Mouse (Mus musculus): Measurements from ENCODE around the gene Cend1.

Gene Cend1

DNA sequence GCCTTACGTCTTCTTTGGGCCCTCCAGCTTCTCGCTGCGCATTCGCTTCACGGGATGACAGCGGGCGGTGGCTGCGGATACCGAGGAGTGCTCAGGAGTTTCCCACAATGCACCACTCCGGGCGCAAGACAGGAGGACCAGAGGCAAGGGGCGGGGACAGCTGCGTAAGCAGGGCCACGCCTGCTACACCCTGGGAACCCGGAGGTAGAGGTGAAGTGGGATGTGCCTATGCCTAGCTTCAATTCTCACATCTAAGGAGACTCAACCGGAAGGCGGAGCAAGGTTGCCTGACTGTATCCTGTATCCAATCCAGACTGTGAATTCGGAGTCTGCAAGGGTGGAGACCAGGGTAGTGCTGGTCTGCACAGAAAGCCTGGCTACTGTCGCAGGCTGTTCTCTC lies at the start of gene Cend1:
TSS of gene Cend1 (minus strand) at position 182 of the 400 bp plus-strand sequence.
- peak; percentile 82 to 87 for DNase-seq (ENCODE audit: low spot score in 2 of 2)

DNA sequence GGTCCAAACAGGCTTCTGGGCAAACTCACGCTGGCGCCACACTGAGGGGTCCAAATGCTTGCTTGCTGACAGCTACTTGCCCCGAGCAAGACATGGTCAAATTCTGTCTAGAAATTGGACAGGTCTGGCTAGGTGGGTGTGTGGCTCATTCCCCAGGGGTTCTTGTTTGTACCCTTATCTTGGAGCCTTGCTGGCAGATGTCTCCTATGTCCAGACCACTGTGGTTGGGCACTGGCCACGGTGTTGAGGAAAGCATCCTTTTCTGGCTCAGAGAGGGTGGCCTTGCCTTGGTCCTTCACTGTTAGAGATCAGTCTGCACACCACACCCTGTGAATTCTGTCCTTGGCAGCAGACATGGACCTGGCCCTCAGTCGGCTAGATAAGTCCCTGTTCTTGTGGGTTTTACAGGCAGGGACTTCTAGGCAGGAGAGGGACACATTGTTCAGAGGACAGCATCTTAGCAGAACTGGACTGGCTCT lies 49.0 kb upstream of the Cend1 start:
- no peak for DNase-seq (ENCODE audit: low spot score in 2 of 2)

DNA sequence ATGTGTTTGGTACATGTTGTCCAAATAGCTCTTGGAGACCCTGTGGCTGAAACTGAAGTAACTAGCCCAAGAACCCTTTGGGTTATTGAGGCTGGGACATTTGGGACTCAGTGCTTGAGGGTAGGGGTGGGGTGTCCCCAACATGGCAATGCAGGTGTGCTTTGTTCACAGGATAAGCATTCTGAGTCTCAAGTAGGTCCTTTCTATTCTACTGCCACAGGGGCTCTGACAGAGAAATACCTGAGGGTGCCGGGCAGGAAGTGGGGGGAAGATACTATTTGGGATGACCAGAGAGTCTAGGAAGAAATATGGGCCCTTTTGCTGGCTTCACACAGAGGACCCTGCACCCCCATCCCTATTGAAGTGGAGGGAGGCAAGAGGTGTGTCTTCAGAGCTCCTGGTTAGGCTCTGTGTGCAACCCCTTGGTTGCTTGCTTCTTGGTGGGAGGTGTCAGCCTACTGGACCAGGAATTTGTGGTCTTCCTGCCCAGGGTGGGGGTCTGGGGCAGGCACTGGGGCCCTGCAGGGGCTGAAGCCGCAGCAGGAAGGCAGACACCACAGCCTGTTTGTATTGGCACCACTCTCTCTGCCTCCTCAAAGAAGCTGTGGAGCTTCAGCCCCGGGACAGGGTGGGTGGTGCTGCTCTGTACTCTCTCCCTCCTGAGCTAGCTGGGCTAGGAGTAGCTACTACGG lies 48.4 kb upstream of the Cend1 start:
- DNase-seq (ENCODE audit: low spot score in 2 of 2) = no peak

DNA sequence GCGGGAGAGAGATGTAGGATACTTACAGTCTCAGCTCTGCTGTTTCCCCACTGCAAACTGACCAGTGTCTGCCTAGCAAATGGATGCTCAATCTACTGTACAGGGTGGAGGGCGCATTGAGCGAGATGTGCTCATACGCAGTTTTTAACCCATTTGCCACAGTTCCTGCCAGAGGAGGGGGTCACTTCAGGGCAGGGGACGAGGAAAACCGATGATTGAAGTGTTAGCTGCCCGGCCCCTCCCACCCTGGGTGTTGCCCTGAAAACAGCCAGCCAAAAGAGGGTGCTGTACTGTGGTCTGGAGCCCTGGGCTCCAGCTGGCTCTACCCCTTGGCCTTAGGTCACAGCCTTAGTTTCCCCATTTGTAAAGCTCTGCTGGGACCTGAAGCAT lies 47.7 kb upstream of the Cend1 start:
- DNase-seq (ENCODE audit: low spot score in 2 of 2) = no peak

DNA sequence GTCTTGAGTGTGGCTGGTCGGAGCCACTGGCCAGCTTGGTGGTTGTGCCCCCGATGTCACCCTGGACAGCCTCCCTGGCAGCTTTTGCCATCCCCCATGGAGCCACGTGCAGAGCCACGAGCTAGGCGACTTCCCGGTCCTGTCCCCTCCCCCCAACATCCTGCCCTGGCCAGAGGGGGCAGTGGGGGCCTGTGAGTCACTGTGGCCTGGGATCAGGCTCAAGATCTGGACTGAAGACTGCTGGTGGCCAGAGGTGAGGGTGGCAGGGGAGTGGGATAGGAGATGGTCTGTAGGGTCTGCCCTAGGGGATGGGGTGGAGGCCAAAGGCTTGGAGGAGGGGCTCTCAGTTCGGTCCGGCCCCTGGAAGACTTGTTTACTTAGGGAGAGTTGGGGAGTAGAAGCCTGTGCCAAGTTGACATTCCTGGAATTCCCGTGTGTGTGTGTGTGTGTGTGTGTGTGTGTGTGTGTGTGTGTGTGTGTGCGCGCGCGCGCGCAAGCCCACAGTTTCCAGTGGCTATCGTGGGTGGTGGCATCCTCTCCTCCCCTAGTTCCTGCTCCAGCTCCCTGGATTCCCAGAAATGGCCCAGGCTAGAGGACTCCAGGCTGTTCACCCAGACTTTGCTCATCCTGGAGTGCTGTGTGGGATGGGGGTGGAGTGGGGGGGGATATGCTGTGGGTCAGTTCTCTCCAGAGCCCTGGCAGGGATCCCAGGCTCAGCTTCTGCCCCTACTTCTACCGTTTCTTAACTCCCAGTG lies 47.1 kb upstream of the Cend1 start:
- no peak for DNase-seq (ENCODE audit: low spot score in 2 of 2)

DNA sequence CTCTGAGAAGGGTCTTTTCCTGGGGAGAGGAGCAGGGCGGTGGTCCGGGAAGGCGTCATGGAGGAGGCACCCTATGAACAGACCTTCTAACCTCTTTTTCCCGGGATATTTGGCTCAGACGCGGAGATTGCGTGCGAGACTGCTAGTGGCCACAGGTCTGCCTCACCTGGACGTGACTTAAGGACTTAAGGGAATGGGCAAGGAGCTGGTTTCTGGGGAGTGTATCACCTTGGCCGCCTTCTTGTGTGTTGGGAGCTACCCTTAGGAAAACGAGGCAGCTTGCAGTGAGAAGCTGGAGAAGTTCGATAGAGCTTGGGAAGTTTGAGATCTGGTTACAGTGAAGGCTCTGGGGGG lies 46.5 kb upstream of the Cend1 start:
- DNase-seq (ENCODE audit: low spot score in 2 of 2) = no peak

DNA sequence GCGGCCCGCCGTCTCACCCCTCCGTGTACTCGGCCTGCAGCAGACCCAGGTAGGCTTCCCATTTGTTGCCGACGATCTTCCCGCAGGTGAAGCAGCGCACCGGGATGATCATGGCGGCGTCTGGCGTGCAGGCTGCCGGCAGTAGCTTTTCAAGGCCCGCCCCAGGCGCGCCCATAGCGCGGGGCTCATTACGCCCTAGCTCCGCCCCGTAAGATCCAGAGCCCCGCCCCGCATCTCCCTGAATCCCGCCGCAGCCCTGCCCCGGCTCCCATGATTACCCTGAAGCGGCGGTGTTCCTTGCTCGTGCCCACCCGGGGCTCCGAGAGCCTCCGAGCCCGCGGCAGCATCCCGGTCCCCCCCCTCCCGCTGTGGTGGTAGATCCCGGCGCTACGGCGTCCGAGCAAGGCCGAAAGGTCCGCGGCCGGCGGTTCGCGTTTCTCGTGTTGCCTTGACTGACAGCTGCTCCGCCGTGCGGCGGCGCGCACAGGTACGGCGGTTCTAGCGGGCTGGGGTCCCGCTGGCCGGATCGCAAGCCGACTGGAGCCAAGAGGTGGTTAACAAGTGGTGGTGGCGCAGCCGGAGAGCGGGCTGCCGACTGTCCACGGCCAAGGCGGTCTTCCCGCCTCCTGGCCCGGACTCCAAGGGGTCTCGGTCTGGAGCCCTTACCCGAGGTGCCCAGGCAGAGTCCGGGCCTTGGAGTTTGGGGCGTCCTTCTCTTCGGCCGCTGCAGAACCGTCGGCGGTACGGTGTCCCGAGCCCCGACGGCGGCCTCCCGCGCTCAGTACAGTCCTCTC lies 45.9 kb upstream of the Cend1 start, which contains the start of the genes Polr2l and Tspan4:
TSS of gene Polr2l (minus strand) at position 122 of the 794 bp plus-strand sequence.
TSS of gene Tspan4 (plus strand) at position 230 of the 794 bp plus-strand sequence.
- DNase-seq (ENCODE audit: low spot score in 2 of 2) = peak; percentile 72 to 78

DNA sequence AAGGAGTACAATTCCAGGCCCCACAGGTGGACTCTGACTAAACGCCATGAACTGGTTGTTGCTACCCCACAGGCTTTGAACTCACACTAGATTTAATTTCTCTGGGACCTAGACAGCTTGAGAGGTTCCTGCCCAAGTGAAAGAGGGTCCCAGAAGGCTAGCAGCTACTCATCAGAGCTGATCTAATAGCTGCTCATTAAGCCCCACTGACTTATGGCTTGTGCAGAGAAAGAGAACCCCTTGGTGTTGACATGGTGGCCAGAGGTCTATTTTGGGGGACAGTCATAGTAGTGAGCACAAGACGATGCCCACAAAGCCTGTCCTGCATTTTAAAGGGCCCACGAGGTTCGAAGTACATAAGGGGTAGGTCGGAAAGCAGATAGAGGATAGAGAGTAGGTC lies 44.9 kb upstream of the Cend1 start:
- no peak for DNase-seq (ENCODE audit: low spot score in 2 of 2)

DNA sequence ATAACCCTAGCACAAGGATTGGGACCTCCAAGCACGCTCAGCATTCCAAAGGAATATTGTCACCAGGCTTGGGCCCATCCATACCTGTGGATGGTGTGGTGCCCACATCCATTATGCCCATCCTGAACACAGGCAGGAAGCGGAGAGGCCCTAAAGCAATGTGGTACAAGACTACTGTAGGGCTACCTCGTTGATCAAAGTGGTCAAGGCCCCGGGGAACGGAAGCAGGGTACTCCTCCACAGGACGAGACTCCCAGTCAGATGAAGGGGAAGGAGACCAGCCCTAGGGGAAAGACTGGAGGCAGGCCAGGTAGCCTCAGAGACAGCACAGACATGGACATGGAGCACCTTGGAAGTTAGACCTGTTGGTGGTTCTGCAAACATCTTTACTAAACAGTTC lies 43.5 kb upstream of the Cend1 start:
- DNase-seq (ENCODE audit: low spot score in 2 of 2) = no peak

DNA sequence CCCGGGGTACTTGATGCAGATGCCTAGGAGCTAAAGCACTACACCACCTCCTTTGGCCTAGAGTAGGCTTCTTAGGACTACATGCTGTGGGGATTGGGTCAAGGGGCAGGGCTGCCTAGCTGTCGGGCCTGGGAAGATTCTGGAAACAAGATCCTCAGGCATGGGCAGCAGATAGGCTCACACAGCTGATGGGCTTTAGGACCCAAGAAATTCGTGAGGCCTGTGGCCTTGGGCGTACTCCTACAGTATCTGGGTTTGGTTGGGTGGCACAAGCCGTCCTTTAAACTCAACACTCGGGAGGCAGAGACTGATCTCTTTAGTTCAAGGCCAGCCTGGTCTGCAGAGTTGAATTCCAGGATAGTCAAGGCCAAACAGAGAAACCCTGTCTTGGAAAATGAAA lies 42.9 kb upstream of the Cend1 start:
- DNase-seq (ENCODE audit: low spot score in 2 of 2) = no peak

DNA sequence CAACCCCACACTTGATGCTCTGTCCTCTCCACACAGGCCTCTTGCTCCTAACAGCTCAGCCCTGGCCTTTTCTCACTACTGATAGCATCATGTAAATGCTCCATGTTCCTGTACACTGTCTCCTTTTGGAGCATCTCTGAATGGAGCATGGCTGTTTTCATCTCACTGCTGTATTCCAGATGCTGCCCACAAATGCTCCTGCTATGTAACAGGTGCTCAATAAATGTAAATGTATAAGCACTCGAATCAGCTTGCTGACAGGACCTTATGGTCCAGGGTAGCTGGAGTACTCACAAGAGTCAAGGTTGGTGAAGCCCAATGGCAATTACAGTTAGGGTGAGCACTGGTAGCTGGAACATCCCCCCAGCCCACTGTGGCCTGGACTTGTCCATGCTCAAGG lies 41.9 kb upstream of the Cend1 start:
- DNase-seq (ENCODE audit: low spot score in 2 of 2) = no peak

DNA sequence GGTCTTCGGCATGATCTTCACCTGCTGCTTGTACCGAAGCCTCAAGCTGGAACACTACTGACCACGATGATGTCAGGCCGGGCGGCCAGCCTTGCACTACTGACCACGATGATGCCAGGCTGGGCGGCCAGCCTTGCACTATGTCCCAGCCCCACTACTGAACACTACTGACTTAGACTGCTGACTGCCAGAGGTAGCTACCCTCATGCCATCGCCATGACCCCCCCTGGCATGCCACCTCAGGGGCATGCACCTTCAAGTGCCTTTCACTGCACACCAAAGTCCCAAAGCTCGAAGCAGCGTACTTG lies 41.3 kb upstream of the Cend1 start:
- no peak for DNase-seq (ENCODE audit: low spot score in 2 of 2)

DNA sequence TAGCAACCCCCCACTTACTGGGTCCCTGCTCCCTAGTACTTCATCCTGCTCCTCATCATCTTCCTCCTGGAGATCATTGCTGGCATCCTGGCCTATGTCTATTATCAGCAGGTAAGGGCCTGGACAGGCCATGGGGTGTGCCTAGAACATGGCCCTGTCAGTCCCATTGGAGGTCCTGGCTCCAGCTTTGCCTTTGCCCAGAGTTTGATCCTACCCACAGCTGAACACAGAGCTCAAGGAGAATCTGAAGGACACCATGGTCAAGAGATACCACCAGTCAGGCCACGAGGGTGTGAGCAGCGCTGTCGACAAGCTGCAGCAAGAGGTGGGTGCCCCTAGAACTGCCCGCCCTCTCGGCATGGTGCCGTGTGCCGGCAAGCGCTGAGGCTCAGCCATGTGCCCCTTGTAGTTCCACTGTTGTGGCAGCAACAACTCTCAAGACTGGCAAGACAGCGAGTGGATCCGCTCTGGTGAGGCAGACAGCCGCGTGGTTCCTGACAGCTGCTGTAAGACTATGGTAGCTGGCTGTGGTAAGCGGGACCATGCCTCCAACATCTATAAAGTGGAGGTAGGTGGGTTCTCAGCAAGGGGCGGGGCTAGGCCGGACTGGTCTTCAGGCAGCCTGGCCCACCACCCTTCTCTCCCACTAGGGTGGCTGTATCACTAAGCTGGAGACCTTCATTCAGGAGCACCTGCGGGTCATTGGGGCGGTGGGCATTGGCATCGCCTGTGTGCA lies 40.8 kb upstream of the Cend1 start:
- DNase-seq (ENCODE audit: low spot score in 2 of 2) = no peak

DNA sequence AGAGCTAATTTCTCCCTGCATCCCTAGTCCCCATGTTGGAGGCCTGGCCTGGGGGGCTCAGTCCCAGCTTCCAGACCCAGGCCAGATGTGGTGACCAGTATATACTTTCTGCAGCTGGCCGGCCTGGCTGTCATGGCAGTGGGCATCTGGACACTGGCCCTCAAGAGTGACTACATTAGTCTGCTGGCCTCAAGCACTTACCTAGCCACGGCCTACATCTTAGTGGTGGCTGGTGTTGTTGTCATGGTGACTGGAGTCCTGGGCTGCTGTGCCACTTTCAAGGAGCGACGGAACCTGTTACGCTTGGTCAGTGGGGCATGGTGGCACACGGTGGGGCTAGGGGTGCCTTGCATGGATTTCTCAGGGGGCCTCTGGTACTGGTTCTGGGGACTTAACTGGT lies 40.1 kb upstream of the Cend1 start:
- DNase-seq (ENCODE audit: low spot score in 2 of 2) = no peak

DNA sequence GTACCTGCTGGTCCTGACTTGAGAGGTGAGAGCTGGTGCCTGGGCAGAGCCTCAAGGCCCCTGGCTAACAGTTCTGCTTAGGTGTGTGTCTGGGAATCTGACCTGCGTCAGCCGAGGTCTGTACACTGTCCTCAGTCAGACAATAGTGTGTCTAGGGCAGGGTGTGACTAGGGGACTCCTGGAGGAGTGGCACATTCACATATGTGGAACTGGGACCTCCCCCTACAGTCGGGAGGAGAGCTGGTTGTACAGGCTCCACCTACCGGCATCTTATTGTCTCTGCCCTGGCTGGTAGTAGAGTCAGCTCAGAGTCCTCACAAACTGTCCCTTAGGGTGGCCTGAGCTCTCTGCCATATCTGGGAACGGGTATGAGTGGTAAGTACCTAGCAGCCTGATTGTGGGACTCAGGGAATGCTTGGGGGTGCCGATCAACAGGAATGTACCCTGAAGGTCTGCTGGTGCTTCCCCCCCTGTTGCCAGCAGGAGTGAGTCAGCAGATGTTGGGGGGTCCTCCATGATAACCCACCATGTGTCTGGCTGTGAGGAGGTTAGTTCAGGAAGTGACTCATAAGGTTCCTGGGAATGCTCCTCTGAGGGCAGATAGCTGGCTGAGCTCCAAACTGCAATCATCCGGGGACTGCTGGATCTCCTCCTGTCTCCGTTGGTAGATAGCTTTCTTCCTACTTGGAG lies 39.4 kb upstream of the Cend1 start:
- DNase-seq (ENCODE audit: low spot score in 2 of 2) = no peak

DNA sequence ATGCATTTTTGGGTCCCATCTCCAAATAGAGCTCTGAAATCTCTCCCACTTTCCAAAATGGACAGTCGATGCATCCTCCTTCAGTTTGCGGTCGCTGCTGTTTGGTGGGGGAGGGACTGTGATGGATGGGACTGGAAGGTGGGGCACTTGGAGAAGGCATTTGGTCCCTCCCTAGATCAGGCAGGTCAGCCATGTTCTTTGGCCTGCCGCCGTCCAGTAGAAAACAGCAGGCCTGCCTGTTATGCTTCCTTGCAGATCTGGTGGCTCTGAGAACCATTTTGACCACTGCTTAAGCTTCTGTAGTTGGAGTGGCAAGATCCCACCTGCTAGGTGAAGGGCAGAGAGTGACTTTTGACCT lies 38.9 kb upstream of the Cend1 start:
- no peak for DNase-seq (ENCODE audit: low spot score in 2 of 2)

DNA sequence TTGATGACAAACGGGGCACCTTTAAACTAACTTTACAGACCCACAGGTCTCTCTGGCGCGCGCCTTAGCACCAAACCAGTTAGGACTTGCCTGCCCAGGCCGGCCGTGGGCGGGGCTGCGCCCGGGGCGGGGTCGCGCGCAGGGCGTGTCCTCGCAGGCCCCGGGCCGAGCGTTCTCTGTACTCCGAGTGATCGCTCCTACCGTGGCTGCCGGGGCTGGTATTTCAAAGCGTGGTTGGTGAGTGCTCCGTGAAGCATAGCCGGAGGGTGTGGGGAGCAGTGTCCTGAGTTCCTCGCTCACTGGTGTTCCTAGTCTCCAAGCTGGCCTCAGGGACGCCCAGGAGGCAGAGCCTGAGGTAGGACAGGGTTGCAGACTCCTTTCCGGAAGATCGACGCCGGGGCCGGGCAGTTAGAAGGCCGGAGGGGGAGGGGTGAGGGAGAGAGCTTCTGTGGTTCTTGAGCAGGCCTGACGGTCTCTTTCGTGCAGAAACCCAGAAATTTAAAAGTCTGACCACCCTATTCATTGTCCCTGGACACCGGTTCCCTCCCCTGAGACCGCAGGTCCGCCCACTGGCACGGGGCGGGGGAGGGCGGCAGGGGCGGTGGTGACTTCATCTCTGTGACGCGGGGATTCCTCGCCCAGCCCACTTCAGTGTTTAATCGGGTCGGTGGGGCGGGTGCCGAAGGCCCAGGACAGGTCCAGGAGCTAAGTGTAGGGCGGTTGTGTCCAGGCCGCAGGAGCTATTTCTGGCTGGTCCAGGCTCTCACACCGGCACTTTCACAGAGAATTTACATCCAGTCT lies 38.1 kb upstream of the Cend1 start, which contains the start of gene Cd151:
TSS of gene Cd151 (plus strand) at position 163 of the 801 bp plus-strand sequence.
- peak in 1 of 2 experiments; percentile 52 for DNase-seq (ENCODE audit: low spot score in 2 of 2)

DNA sequence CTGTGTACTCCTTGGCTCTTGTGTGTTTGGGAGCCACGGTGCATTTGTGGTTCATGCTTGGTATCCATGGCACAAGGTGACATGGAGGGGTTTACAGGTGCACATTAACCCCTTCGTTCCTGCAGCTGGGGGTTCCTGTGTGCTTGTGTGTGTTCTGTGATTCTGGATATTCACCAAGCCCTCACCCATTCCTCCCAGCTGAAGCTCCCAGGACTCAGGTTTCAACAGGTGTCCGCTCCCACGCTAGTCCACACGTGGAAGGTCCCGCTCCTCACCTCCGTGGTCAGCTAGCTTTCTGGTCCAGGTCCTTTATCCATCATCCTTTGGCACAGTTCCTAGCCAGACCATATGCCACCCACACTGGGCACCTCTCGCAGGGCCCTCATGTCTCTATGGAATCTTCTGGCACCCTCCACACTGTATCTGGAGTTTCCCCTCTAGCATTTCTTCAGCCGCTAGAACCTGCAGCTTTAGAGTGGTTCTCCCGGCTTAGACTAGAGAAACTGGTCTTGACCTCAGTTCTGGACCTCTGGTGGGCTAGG lies 37.4 kb upstream of the Cend1 start:
- no peak for DNase-seq (ENCODE audit: low spot score in 2 of 2)

DNA sequence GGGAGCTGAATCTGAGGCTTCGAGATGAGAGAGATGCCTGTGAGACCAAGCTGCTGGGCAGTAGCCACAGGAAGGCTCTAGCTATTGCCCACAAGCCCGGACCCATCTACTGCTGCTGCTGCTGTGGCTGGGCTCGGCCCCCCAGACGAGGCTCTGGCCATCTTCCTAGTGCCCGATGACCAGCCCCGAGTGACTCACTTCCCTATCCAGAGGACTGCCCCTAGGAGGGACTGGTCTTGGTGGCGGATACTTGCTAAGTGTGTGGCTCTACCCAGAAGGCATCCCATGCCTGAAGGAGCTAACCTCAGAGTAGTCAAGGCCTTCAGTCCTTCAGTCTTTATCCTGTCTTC lies 36.7 kb upstream of the Cend1 start:
- no peak for DNase-seq (ENCODE audit: low spot score in 2 of 2)

DNA sequence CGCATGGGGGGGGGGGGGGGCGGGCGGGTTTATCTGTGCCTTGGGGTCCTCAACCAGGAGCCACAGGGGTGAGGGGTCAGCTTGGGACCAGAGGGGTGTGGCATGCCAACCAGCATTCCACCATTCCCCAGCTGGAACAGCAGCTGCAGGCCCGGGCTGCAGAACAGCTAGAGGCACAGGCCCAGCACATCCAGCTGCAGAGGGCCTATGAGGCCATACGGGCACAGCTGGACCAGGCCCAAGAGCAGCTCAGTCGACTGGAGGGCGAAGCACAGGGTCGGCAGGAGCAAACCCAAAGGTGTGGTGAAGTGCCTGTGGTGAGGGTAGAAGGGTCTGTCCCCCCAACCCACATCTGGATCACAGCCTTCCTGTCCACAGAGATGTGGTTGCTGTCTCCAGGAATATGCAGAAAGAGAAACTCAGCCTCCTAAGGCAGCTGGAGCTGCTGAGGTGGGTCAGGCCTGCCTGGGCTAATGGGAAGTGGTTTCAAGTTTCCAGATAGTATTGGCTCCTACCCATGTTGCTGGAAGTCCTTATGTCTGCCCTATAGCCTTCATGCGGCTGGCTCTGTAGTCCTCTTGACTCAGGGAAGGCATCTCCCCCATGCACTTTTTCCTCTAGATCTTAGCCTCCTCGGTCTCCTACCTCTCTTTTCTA lies 36.2 kb upstream of the Cend1 start:
- peak in 1 of 2 experiments; percentile 8 for DNase-seq (ENCODE audit: low spot score in 2 of 2)

Data from frontal cortex, postnatal 14 days (tissue).